Mouse (Mus musculus) CH12.LX (cell line): ENCODE measurements around the gene Hsf4. TPM values are rescaled to one million over a fixed set of nuclear protein-coding genes. Genes with fewer than 3 reads are reported as not detected.

Experiments used
- DNase-seq: peaks from one replicate; pipeline ENCODE4 v3.0.0-alpha.2; 2013; ENCODE audit errors: extremely low read depth
- H3K27ac ChIP-seq: 2 replicates; pipeline ENCODE4 v1.5.1; 2012; ENCODE audit warnings: low read depth, mild to moderate bottlenecking, control low read depth, moderate library complexity; ENCODE audit not compliant: insufficient read depth
- H3K27me3 ChIP-seq: replicated peaks from 2 replicates; pipeline ENCODE3; 2012; ENCODE audit warnings: inconsistent platforms
- H3K36me3 ChIP-seq, 2 experiments: replicated peaks in 1 of 2; 2 replicates each; pipeline versions ENCODE3 to v1.6.1; 2012; ENCODE audit warnings: inconsistent platforms in 1 of 2, low read length in 1 of 2, mild to moderate bottlenecking in 1 of 2, mixed read lengths in 1 of 2, moderate library complexity in 1 of 2; ENCODE audit not compliant: control insufficient read depth in 1 of 2, insufficient read depth in 1 of 2
- H3K4me1 ChIP-seq, 2 experiments: 2 replicates each; pipeline ENCODE4 v1.6.1; 2012; ENCODE audit warnings: inconsistent platforms in 1 of 2, moderate library complexity in 1 of 2; ENCODE audit not compliant: insufficient read depth in 2 of 2, control insufficient read depth in 1 of 2
- H3K4me2 ChIP-seq: 2 replicates; pipeline ENCODE4 v1.6.1; 2012; ENCODE audit warnings: low read depth, mild to moderate bottlenecking, control low read depth; ENCODE audit not compliant: poor library complexity, insufficient read depth, severe bottlenecking
- H3K4me3 ChIP-seq, 3 experiments: fragments of 150-350 bp in 1 of 3; sonication (generic) in 1 of 3; replicated peaks in 1 of 3; 2 replicates each; pipeline versions ENCODE3 to v1.5.1; 2011 to 2012; ENCODE audit warnings: low read depth in 2 of 3, low read length in 2 of 3, mild to moderate bottlenecking in 2 of 3, moderate library complexity in 2 of 3, control low read depth in 1 of 3, improper control_type of control experiment in 1 of 3, inconsistent platforms in 1 of 3, mixed read lengths in 1 of 3; ENCODE audit not compliant: poor library complexity in 1 of 3
- H3K79me2 ChIP-seq: replicated peaks from 2 replicates; pipeline ENCODE4 v1.6.1; 2012; ENCODE audit warnings: mild to moderate bottlenecking, moderate library complexity; ENCODE audit not compliant: control insufficient read depth, poor library complexity, insufficient read depth, severe bottlenecking; ENCODE audit errors: extremely low read depth
- H3K9ac ChIP-seq: 2 replicates; pipeline ENCODE4 v1.6.1; 2012; ENCODE audit warnings: low read depth, mild to moderate bottlenecking, control low read depth, moderate library complexity; ENCODE audit not compliant: insufficient read depth
- H3K9me3 ChIP-seq: replicated peaks from 2 replicates; pipeline ENCODE3; 2012; ENCODE audit warnings: low read length, inconsistent platforms, mixed read lengths
- CHD1 ChIP-seq: IDR thresholded peaks from 2 replicates; pipeline ENCODE4 v1.6.1; 2012; ENCODE audit warnings: low read depth, low read length, improper control_type of control experiment, inconsistent platforms
- CTCF ChIP-seq, 2 experiments: IDR thresholded peaks in 1 of 2; conservative IDR thresholded peaks in 1 of 2; 2 replicates each; pipeline ENCODE4 v1.5.1; 2011 to 2012; ENCODE audit warnings: low read depth in 2 of 2, low read length in 2 of 2, improper control_type of control experiment in 1 of 2, inconsistent platforms in 1 of 2, mild to moderate bottlenecking in 1 of 2, moderate library complexity in 1 of 2
- ETS1 ChIP-seq: conservative IDR thresholded peaks from 2 replicates; pipeline ENCODE4 v1.6.1; 2012; ENCODE audit warnings: low read depth, mild to moderate bottlenecking, inconsistent platforms, low read length, improper control_type of control experiment, moderate library complexity
- HCFC1 ChIP-seq: IDR thresholded peaks from 2 replicates; pipeline ENCODE4 v1.6.1; 2012; ENCODE audit warnings: low read depth, mild to moderate bottlenecking, inconsistent platforms, low read length, improper control_type of control experiment
- JUN ChIP-seq: IDR thresholded peaks from 2 replicates; pipeline ENCODE4 v1.6.1; 2011; ENCODE audit warnings: low read depth, mild to moderate bottlenecking, low read length, improper control_type of control experiment, moderate library complexity; ENCODE audit not compliant: insufficient read depth
- JUND ChIP-seq: conservative IDR thresholded peaks from 2 replicates; pipeline ENCODE4 v1.6.1; 2011; ENCODE audit warnings: low read depth, low read length, improper control_type of control experiment
- KAT2A ChIP-seq: IDR thresholded peaks from 2 replicates; pipeline ENCODE4 v1.6.1; 2012; ENCODE audit warnings: low read length, improper control_type of control experiment, inconsistent platforms; ENCODE audit not compliant: insufficient replicate concordance
- MAFK ChIP-seq: IDR thresholded peaks from 2 replicates; pipeline ENCODE4 v1.6.1; 2011; ENCODE audit warnings: low read length, improper control_type of control experiment; ENCODE audit not compliant: insufficient replicate concordance
- MAX ChIP-seq: IDR thresholded peaks from 2 replicates; pipeline ENCODE4 v1.6.1; 2011; ENCODE audit warnings: low read length, improper control_type of control experiment
- MEF2A ChIP-seq: IDR thresholded peaks from 2 replicates; pipeline ENCODE4 v1.6.1; 2014; ENCODE audit warnings: low read depth, mild to moderate bottlenecking, inconsistent platforms, low read length, improper control_type of control experiment, borderline replicate concordance
- NELFE ChIP-seq: IDR thresholded peaks from 2 replicates; pipeline ENCODE4 v1.6.1; 2011; ENCODE audit warnings: low read depth, low read length, improper control_type of control experiment
- NRF1 ChIP-seq: IDR thresholded peaks from 2 replicates; pipeline ENCODE4 v1.6.1; 2014; ENCODE audit warnings: low read depth, mild to moderate bottlenecking, inconsistent platforms, low read length, improper control_type of control experiment, moderate library complexity
- POLR2A ChIP-seq: IDR thresholded peaks from 2 replicates; pipeline ENCODE4 v1.6.1; 2011; ENCODE audit warnings: low read depth, mild to moderate bottlenecking, improper control_type of control experiment, low read length
- RAD21 ChIP-seq: IDR thresholded peaks from 2 replicates; pipeline ENCODE4 v1.6.1; 2011; ENCODE audit warnings: low read depth, mild to moderate bottlenecking, low read length, improper control_type of control experiment, moderate library complexity
- RCOR1 ChIP-seq: conservative IDR thresholded peaks from 2 replicates; pipeline ENCODE4 v1.6.1; 2012; ENCODE audit warnings: low read depth, mild to moderate bottlenecking, inconsistent platforms, low read length, improper control_type of control experiment
- SMC3 ChIP-seq: IDR thresholded peaks from 2 replicates; pipeline ENCODE4 v1.6.1; 2011; ENCODE audit warnings: low read depth, low read length, improper control_type of control experiment
- TBP ChIP-seq: conservative IDR thresholded peaks from 2 replicates; pipeline ENCODE4 v1.6.1; 2011; ENCODE audit warnings: low read depth, low read length, improper control_type of control experiment
- TCF12 ChIP-seq: IDR thresholded peaks from 2 replicates; pipeline ENCODE4 v1.6.1; 2014; ENCODE audit warnings: low read depth, mild to moderate bottlenecking, inconsistent platforms, low read length, improper control_type of control experiment
- UBTF ChIP-seq: IDR thresholded peaks from 2 replicates; pipeline ENCODE4 v1.6.1; 2012; ENCODE audit warnings: low read depth, mild to moderate bottlenecking, inconsistent platforms, low read length, improper control_type of control experiment, moderate library complexity
- USF1 ChIP-seq: IDR thresholded peaks from 2 replicates; pipeline ENCODE4 v1.6.1; 2014; ENCODE audit warnings: low read depth, mild to moderate bottlenecking, inconsistent platforms, low read length, improper control_type of control experiment
- USF2 ChIP-seq: conservative IDR thresholded peaks from 2 replicates; pipeline ENCODE4 v1.6.1; 2011; ENCODE audit warnings: low read depth, low read length, improper control_type of control experiment
- ZKSCAN1 ChIP-seq: IDR thresholded peaks from 2 replicates; pipeline ENCODE4 v1.6.1; 2012; ENCODE audit warnings: low read depth, inconsistent platforms, low read length, improper control_type of control experiment, borderline replicate concordance
- ZMIZ1 ChIP-seq: IDR thresholded peaks from 2 replicates; pipeline ENCODE4 v1.6.1; 2012; ENCODE audit warnings: low read depth, mild to moderate bottlenecking, inconsistent platforms, low read length, improper control_type of control experiment
- ZNF384 ChIP-seq: IDR thresholded peaks from 2 replicates; pipeline ENCODE4 v1.6.1; 2012; ENCODE audit warnings: low read depth, low read length, improper control_type of control experiment, inconsistent platforms
- dilution Hi-C: fragments of 300-500 bp; cut with MboI; formaldehyde crosslinking; loops from 2 replicates; pipeline ENCODE4 v1.14.3; 2020; ENCODE audit warnings: low sequenced_read_pairs; ENCODE audit not compliant: extremely low pct_unique_long_range_greater_than_20kb, extremely low pct_ligation_motif_present
- in situ Hi-C: fragments of 300-500 bp; cut with MboI; formaldehyde crosslinking; loops from 3 replicates; pipeline ENCODE4 v1.14.3; 2019; ENCODE audit warnings: low sequenced_read_pairs, low pct_ligation_motif_present, low pct_unique_long_range_greater_than_20kb, mixed read lengths
- polyA plus RNA-seq: library from polyadenylated mRNA; unstranded; fragments of >175 nt; gene quantifications from 2 replicates; pipeline ENCODE4 v1.2.1, GENCODE M21; 2012; ENCODE audit warnings: low read depth; ENCODE audit not compliant: insufficient read length
- total RNA-seq, 2 experiments: library from RNA; depleted of rRNA; stranded (reverse); fragments of 300-350 nt in 1 of 2; fragments of >200 nt in 1 of 2; gene quantifications; 2 replicates each; pipeline ENCODE4 v1.2.3; 2012 to 2014

The Hsf4 gene
- total RNA-seq (2012; rRNA removed) (0.08 TPM in 1 of 2 replicates, not detected in the other), total RNA-seq (2014; rRNA removed) (not detected in 2 replicates), polyA plus RNA-seq (not detected in 2 replicates)

- TF ChIP-seq POLR2A, result no peak
- no peak for TF ChIP-seq NRF1
- no peak for TF ChIP-seq TBP
- TF ChIP-seq CTCF (conservative IDR thresholded peaks at IDR 0.05 in 1 of 2, IDR thresholded peaks at IDR 0.05 in 1 of 2; ENCODE audit: low read depth in 2 of 2, low read length in 2 of 2), result no peak
- no peak for TF ChIP-seq MAX
- no peak for TF ChIP-seq RAD21
- TF ChIP-seq USF2, result no peak
- no peak for TF ChIP-seq USF1
- no peak for TF ChIP-seq NELFE
- no peak for TF ChIP-seq ZNF384
- no peak within 1 kb of the TSS for H3K9ac ChIP-seq
- no peaks in the 10 kb centered on the region for H3K27me3 ChIP-seq
- H3K36me3 ChIP-seq, result peaks cover 22 to 37% of the 10 kb centered on the region in 2 experiments
- no peak within 1 kb of the TSS for H3K4me2 ChIP-seq
- dilution Hi-C loops (no loop called here), in situ Hi-C loops (no loop called here)
- H3K27ac ChIP-seq, result no peak within 1 kb of the TSS
- no peak for DNase-seq
- H3K4me3 ChIP-seq, result no peak within 1 kb of the TSS
- peaks cover 19% of the 10 kb centered on the region for H3K9me3 ChIP-seq
- H3K79me2 ChIP-seq, result no peaks in the 10 kb centered on the region
- peaks cover 0 to 16% of the 10 kb centered on the region in 2 experiments; a peak in 2 of 4 replicates for H3K4me1 ChIP-seq
These were observed at the start of gene Hsf4 for GRCm38 (mm10) chr8:105269461-105269947. Gene Hsf4, plus strand, starts transcription at chr8:105269801.

- Histone ChIP-seq H3K9ac (no peak overlapping the region), H3K9me3 (no peaks in the 10 kb centered on the region), H3K4me2 (no peak overlapping the region), H3K36me3 (peaks cover 0 to 9% of the 10 kb centered on the region in 2 experiments), H3K4me3 (no peak overlapping the region), H3K27ac (no peak overlapping the region), H3K79me2 (peaks cover 18% of the 10 kb centered on the region), H3K4me1 (peaks cover 3 to 20% of the 10 kb centered on the region in 2 experiments; a peak in 3 of 4 replicates), H3K27me3 (no peaks in the 10 kb centered on the region)
- in situ Hi-C loops, result no loop called here
- DNase-seq, result no peak
- no peak for TF ChIP-seq KAT2A
- no peak for TF ChIP-seq NRF1
- TF ChIP-seq RCOR1, result no peak
- no peak for TF ChIP-seq ETS1
- TF ChIP-seq CHD1, result no peak
- no peak for TF ChIP-seq JUND
- TF ChIP-seq TCF12, result no peak
- TF ChIP-seq MEF2A, result no peak
- no peak for TF ChIP-seq ZMIZ1
- TF ChIP-seq ZKSCAN1, result no peak
- no peak for TF ChIP-seq SMC3
- TF ChIP-seq MAFK, result no peak
- no peak for TF ChIP-seq HCFC1
- TF ChIP-seq UBTF, result no peak
- TF ChIP-seq USF2, result no peak
- TF ChIP-seq JUN, result no peak
- no peak for TF ChIP-seq CTCF (conservative IDR thresholded peaks at IDR 0.05 in 1 of 2, IDR thresholded peaks at IDR 0.05 in 1 of 2; ENCODE audit: low read depth in 2 of 2, low read length in 2 of 2)
- dilution Hi-C loops, result no loop called here
These were observed 45.8 kb upstream of the Hsf4 start for GRCm38 (mm10) chr8:105223850-105224249.
